Comparison of ENCODE assay signal across 9 mouse cellular contexts in the genomic region with DNA sequence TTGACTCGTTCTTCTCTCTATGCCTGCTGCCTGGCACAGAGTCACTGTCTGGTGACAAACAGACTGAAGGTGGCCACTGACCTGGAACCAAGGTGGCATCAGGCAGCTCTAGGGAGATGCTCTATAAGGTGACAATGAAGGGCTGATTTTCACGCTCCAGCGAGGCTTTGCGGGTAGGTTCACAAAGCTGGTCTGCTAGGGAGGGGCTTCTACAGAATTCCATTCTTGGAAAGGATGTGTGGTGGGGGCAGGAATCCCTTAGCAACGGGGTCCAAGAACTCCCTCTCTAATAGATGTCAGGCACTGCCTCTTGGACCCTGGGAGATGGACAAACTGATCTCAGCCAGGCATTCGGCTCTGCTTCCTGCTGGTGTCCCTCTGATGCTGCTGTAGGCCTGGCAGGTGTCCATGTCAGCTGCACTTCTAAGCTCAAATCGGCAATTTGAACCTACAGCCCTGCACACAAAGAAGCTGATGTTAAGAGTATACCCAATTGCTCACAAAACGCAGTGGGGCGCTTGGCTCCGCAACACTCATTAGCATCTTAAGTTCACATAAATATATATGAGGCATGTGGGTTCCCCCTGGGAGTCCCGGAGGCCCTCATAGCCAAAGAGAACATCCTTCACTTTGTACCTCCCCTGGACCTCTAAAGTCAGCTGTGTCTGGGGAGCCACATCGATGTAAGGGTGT. TPM values are rescaled to one million over a fixed set of nuclear protein-coding genes. Genes with fewer than 3 reads are reported as not detected.
DNase-seq lines count a peak whose midpoint lies in the region; ATAC-seq and TF ChIP-seq lines count a peak whose summit lies in the region.
"Had no signal": no experiment of that assay in that cellular context is flagged by ENCODE, and none has a peak within 500 bp of the region (broad histone marks: within the 10 kb centered on the region; RNA-seq: fewer than 3 reads in every experiment).

No protein-coding gene starts in this region.

- no peak overlapping the region for H3K9ac ChIP-seq in kidney, postnatal 0 days (ENCODE audit: low read depth, low read length)
- no peak overlapping the region for H3K9ac ChIP-seq in hindbrain, embryonic 12.5 days
- 0 out of 2 replicates have a peak overlapping the region, but pooled peaks have one; percentile 31 for H3K9ac ChIP-seq in neural tube, embryonic 13.5 days

- no peak overlapping the region for H3K4me2 ChIP-seq in kidney, postnatal 0 days (ENCODE audit: low read length)
- H3K4me2 ChIP-seq in hindbrain, embryonic 12.5 days (replicated peaks) = peak overlapping the region; percentile 3; the same call in 1 of the 2 replicates
- H3K4me2 ChIP-seq in neural tube, embryonic 13.5 days = no peak overlapping the region; the same call in 1 of the 2 replicates

- no peaks in the 10 kb centered on the region for H3K9me3 ChIP-seq in kidney, postnatal 0 days (replicated peaks; ENCODE audit: low read length)
- no peaks in the 10 kb centered on the region for H3K9me3 ChIP-seq in forebrain, embryonic 10.5 days
- no peaks in the 10 kb centered on the region for H3K9me3 ChIP-seq in hindbrain, embryonic 12.5 days (replicated peaks)
- no peaks in the 10 kb centered on the region for H3K9me3 ChIP-seq in neural tube, embryonic 13.5 days
- H3K9me3 ChIP-seq in heart, embryonic 10.5 days = no peaks in the 10 kb centered on the region

- ATAC-seq in kidney, postnatal 0 days (replicated peaks; ENCODE audit: low FRiP score, low read depth) = peak; percentile 57; the same call in 1 of the 2 replicates
- ATAC-seq in hindbrain, embryonic 12.5 days (ENCODE audit: low FRiP score) = peak; percentile 72
- peak; percentile 59 for ATAC-seq in neural tube, embryonic 13.5 days (ENCODE audit: low read depth)

- peaks cover 10% of the 10 kb centered on the region for H3K4me1 ChIP-seq in kidney, postnatal 0 days (replicated peaks; ENCODE audit: insufficient read depth, low read length)
- H3K4me1 ChIP-seq in forebrain, embryonic 10.5 days = peaks cover 50% of the 10 kb centered on the region
- peaks cover 43% of the 10 kb centered on the region for H3K4me1 ChIP-seq in hindbrain, embryonic 12.5 days
- H3K4me1 ChIP-seq in neural tube, embryonic 13.5 days (replicated peaks) = peaks cover 52% of the 10 kb centered on the region
- peaks cover 28% of the 10 kb centered on the region for H3K4me1 ChIP-seq in heart, embryonic 10.5 days

- H3K27ac ChIP-seq in kidney, postnatal 0 days = peak overlapping the region; percentile 36; the same call in 1 of the 2 replicates
- peak overlapping the region; percentile 26; the same call in 1 of the 2 replicates for H3K27ac ChIP-seq in forebrain, embryonic 10.5 days
- peak overlapping the region; percentile 84 for H3K27ac ChIP-seq in hindbrain, embryonic 12.5 days
- peak overlapping the region; percentile 80 for H3K27ac ChIP-seq in neural tube, embryonic 13.5 days (replicated peaks)
- no peak overlapping the region for H3K27ac ChIP-seq in heart, embryonic 10.5 days

- H3K4me3 ChIP-seq in kidney, postnatal 0 days (replicated peaks; ENCODE audit: low read depth, low read length) = no peak overlapping the region
- no peak overlapping the region for H3K4me3 ChIP-seq in forebrain, embryonic 10.5 days
- H3K4me3 ChIP-seq in hindbrain, embryonic 12.5 days = no peak overlapping the region
- no peak overlapping the region for H3K4me3 ChIP-seq in neural tube, embryonic 13.5 days
- H3K4me3 ChIP-seq in heart, embryonic 10.5 days = no peak overlapping the region

- DNase-seq in kidney, postnatal 0 days (ENCODE audit: low spot score) = peak; percentile 53
- no peak for DNase-seq in kidney, adult 9 months
- DNase-seq in forebrain, embryonic 10.5 days (ENCODE audit: extremely low spot score, low spot score) = no peak
- no peak for DNase-seq in lung, postnatal 14 days
- no peak for DNase-seq in heart, embryonic 10.5 days (ENCODE audit: low spot score)
- DNase-seq: lung, adult 2 months had no signal

- no peaks in the 10 kb centered on the region for H3K27me3 ChIP-seq in kidney, postnatal 0 days (ENCODE audit: insufficient read depth, low read length)
- no peaks in the 10 kb centered on the region for H3K27me3 ChIP-seq in forebrain, embryonic 10.5 days (ENCODE audit: poor library complexity, severe bottlenecking)
- H3K27me3 ChIP-seq in hindbrain, embryonic 12.5 days = no peaks in the 10 kb centered on the region
- H3K27me3 ChIP-seq in neural tube, embryonic 13.5 days = no peaks in the 10 kb centered on the region
- H3K27me3 ChIP-seq in heart, embryonic 10.5 days (ENCODE audit: insufficient read depth, poor library complexity, severe bottlenecking) = no peaks in the 10 kb centered on the region

- 33% methylated on average over 12 of the region's 12 CpGs for WGBS in kidney, postnatal 0 days
- WGBS in forebrain, embryonic 10.5 days = 69% methylated on average over 12 of the region's 12 CpGs
- 26% methylated on average over 12 of the region's 12 CpGs for WGBS in hindbrain, embryonic 12.5 days
- 19% methylated on average over 12 of the region's 12 CpGs for WGBS in neural tube, embryonic 13.5 days
- 75% methylated on average over 12 of the region's 12 CpGs for WGBS in heart, embryonic 10.5 days

- TF ChIP-seq CTCF in kidney, postnatal 0 days (IDR thresholded peaks at IDR 0.05; ENCODE audit: low read depth) = no peak

- no peaks in the 10 kb centered on the region for H3K36me3 ChIP-seq in kidney, postnatal 0 days (ENCODE audit: insufficient read depth, low read length)
- no peaks in the 10 kb centered on the region for H3K36me3 ChIP-seq in forebrain, embryonic 10.5 days (replicated peaks)
- no peaks in the 10 kb centered on the region for H3K36me3 ChIP-seq in hindbrain, embryonic 12.5 days
- H3K36me3 ChIP-seq in neural tube, embryonic 13.5 days = no peaks in the 10 kb centered on the region
- H3K36me3 ChIP-seq in heart, embryonic 10.5 days = no peaks in the 10 kb centered on the region

RNA-seq across cellular contexts. Expression of gene Clmp, which starts 22.8 kb away (rescaled TPM):
- 23.6 and 26.2 TPM in 2 replicates for polyA plus RNA-seq in kidney, postnatal 0 days (2015; fragmentation: Nextera tagmentation; extraction: Ambion mirVana)
- 14.7 and 15.4 TPM in 2 replicates for polyA plus RNA-seq in forebrain, embryonic 10.5 days (2016; fragmentation: Nextera tagmentation; extraction: Ambion mirVana)
- 59.6 and 62.0 TPM in 2 replicates for polyA plus RNA-seq in hindbrain, embryonic 12.5 days (2016; fragmentation: Nextera tagmentation; extraction: Ambion mirVana)
- polyA plus RNA-seq in neural tube, embryonic 13.5 days (2015; fragmentation: Nextera tagmentation; extraction: Ambion mirVana) = 51.5 and 52.0 TPM in 2 replicates
- 6.2 and 18.4 TPM in 2 replicates for polyA plus RNA-seq in heart, embryonic 10.5 days (2016; fragmentation: Nextera tagmentation; extraction: Ambion mirVana)

RNA-seq across cellular contexts. Expression of gene Gm21915, which starts 38.2 kb away (rescaled TPM):
- polyA plus RNA-seq in kidney, postnatal 0 days (2015; fragmentation: Nextera tagmentation; extraction: Ambion mirVana) = not detected in 2 replicates
- polyA plus RNA-seq in forebrain, embryonic 10.5 days (2016; fragmentation: Nextera tagmentation; extraction: Ambion mirVana) = not detected in 2 replicates
- polyA plus RNA-seq in hindbrain, embryonic 12.5 days (2016; fragmentation: Nextera tagmentation; extraction: Ambion mirVana) = not detected in 2 replicates
- not detected in 2 replicates for polyA plus RNA-seq in neural tube, embryonic 13.5 days (2015; fragmentation: Nextera tagmentation; extraction: Ambion mirVana)
- not detected in 2 replicates for polyA plus RNA-seq in heart, embryonic 10.5 days (2016; fragmentation: Nextera tagmentation; extraction: Ambion mirVana)
- polyA plus RNA-seq: gonadal fat pad, adult 2 months; lung, adult 2 months had no signal
